Mouse (Mus musculus): ENCODE measurements around the gene Ppcs. TPM values are rescaled to one million over a fixed set of nuclear protein-coding genes. Genes with fewer than 3 reads are reported as not detected.

Ppcs gene
- polyA plus RNA-seq, 1 experiment, result 9.1 TPM

- TF ChIP-seq TCF12 (IDR thresholded peaks at IDR 0.05; ENCODE audit: insufficient read depth, poor library complexity, severe bottlenecking) (no peak), POLR2A (IDR thresholded peaks at IDR 0.05; ENCODE audit: insufficient read length, low read depth) (no peak), TCF3 (IDR thresholded peaks at IDR 0.05; ENCODE audit: insufficient read length, low read depth) (no peak), MYOD1 (IDR thresholded peaks at IDR 0.05; ENCODE audit: control insufficient read depth in 1 of 3, insufficient read length in 2 of 3, low read depth in 2 of 3) (no peak)
- no peak overlapping the region for H3ac ChIP-seq (ENCODE audit: control insufficient read depth, insufficient read length)
- no peak overlapping the region for H3K4me3 ChIP-seq
- no peaks in the 10 kb centered on the region for H3K27me3 ChIP-seq (ENCODE audit: control insufficient read depth, insufficient read depth, insufficient read length)
- no peaks in the 10 kb centered on the region for H3K36me3 ChIP-seq (ENCODE audit: control insufficient read depth, insufficient read depth)
- H3K4me2 ChIP-seq (ENCODE audit: low read depth), result no peak overlapping the region
- H3K79me2 ChIP-seq (ENCODE audit: control insufficient read depth, insufficient read depth), result no peaks in the 10 kb centered on the region
Measured at GRCm38 (mm10) chr4:119400896-119401295, 21.3 kb downstream of the Ppcs start.

DNA sequence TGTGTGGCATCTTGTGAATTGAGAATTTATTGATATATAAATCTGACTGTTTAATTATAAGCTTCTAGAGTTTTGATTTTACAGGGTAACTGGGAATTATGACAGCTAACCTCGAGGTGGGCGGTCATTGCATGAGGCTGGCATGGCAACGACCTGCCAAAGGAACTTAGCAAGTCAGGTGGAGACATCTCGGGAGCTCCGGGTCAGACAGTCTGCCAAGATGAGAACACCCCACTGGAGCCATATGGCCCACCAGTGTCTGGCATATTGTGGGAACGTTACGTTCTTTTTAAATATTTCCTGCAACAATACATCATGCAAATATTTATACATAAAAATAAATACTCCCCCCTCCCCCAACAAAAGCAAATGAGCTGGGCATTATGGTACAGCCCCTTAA is 23.5 kb downstream of the Ppcs start:
- H3K79me2 ChIP-seq (ENCODE audit: control insufficient read depth, insufficient read depth), result no peaks in the 10 kb centered on the region
- H3K4me2 ChIP-seq (ENCODE audit: low read depth), result no peak overlapping the region
- no peaks in the 10 kb centered on the region for H3K36me3 ChIP-seq (ENCODE audit: control insufficient read depth, insufficient read depth)
- TF ChIP-seq MYOG (IDR thresholded peaks at IDR 0.05; ENCODE audit: control insufficient read depth in 1 of 3, insufficient read depth in 1 of 3, insufficient read length in 2 of 3, low read depth in 2 of 3), result no peak
- no peak overlapping the region for H3ac ChIP-seq (ENCODE audit: control insufficient read depth, insufficient read length)
- H3K27me3 ChIP-seq (ENCODE audit: control insufficient read depth, insufficient read depth, insufficient read length), result no peaks in the 10 kb centered on the region
- no peak overlapping the region for H3K4me3 ChIP-seq

- no peaks in the 10 kb centered on the region for H3K79me2 ChIP-seq (ENCODE audit: control insufficient read depth, insufficient read depth)
- no peak for TF ChIP-seq MYOG (IDR thresholded peaks at IDR 0.05; ENCODE audit: control insufficient read depth in 1 of 3, insufficient read depth in 1 of 3, insufficient read length in 2 of 3, low read depth in 2 of 3)
- no peak for TF ChIP-seq MYOD1 (IDR thresholded peaks at IDR 0.05; ENCODE audit: control insufficient read depth in 1 of 3, insufficient read length in 2 of 3, low read depth in 2 of 3)
- no peak for TF ChIP-seq POLR2A (IDR thresholded peaks at IDR 0.05; ENCODE audit: insufficient read length, low read depth)
- TF ChIP-seq E2F4 (IDR thresholded peaks at IDR 0.05; ENCODE audit: insufficient read depth), result no peak
- TF ChIP-seq TCF3 (IDR thresholded peaks at IDR 0.05; ENCODE audit: insufficient read length, low read depth), result no peak
- TF ChIP-seq TCF12 (IDR thresholded peaks at IDR 0.05; ENCODE audit: insufficient read depth, poor library complexity, severe bottlenecking), result no peak
- TF ChIP-seq REST (IDR thresholded peaks at IDR 0.05; ENCODE audit: insufficient read depth, insufficient read length), result no peak
Measured at GRCm38 (mm10) chr4:119390369-119390768, 31.9 kb downstream of the Ppcs start.

DNA sequence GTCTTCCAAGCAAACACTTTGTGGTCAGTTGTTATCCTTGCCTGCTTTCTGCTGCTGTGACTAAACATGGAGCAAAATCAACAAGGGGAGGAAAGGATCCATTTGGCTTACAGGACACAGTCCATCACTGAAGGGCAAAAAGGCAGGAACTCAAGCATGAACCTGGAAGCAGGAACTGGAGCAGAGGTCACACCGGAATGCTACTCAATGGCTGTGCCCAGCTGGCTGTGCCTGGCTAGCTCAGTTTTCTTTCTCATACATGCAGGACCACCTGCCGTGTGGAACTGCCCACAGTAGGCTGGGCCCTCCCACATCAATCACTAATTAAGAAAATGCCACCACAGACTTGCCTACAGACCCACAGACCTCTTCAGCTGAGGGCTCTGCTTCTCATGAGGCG is 33.0 kb downstream of the Ppcs start:
- H3K36me3 ChIP-seq (ENCODE audit: control insufficient read depth, insufficient read depth), result no peaks in the 10 kb centered on the region
- TF ChIP-seq TCF3 (IDR thresholded peaks at IDR 0.05; ENCODE audit: insufficient read length, low read depth) (no peak), MYOG (IDR thresholded peaks at IDR 0.05; ENCODE audit: control insufficient read depth in 1 of 3, insufficient read depth in 1 of 3, insufficient read length in 2 of 3, low read depth in 2 of 3) (no peak), CEBPB (IDR thresholded peaks at IDR 0.05; ENCODE audit: insufficient read depth, poor library complexity, severe bottlenecking) (no peak), POLR2A (IDR thresholded peaks at IDR 0.05; ENCODE audit: insufficient read length, low read depth) (no peak), E2F4 (IDR thresholded peaks at IDR 0.05; ENCODE audit: insufficient read depth) (no peak), USF1 (IDR thresholded peaks at IDR 0.05; ENCODE audit: low read depth) (no peak), MAX (IDR thresholded peaks at IDR 0.05; ENCODE audit: low read depth) (no peak), MYOD1 (IDR thresholded peaks at IDR 0.05; ENCODE audit: control insufficient read depth in 1 of 3, insufficient read length in 2 of 3, low read depth in 2 of 3) (no peak), SRF (IDR thresholded peaks at IDR 0.05; ENCODE audit: control insufficient read depth, insufficient read length, low read depth) (no peak), POLR2AphosphoS2 (IDR thresholded peaks at IDR 0.05; ENCODE audit: insufficient read length, low read depth) (no peak), TCF12 (IDR thresholded peaks at IDR 0.05; ENCODE audit: insufficient read depth, poor library complexity, severe bottlenecking) (no peak), REST (IDR thresholded peaks at IDR 0.05; ENCODE audit: insufficient read depth, insufficient read length) (no peak)
- no peaks in the 10 kb centered on the region for H3K79me2 ChIP-seq (ENCODE audit: control insufficient read depth, insufficient read depth)
- H3ac ChIP-seq (ENCODE audit: control insufficient read depth, insufficient read length), result no peak overlapping the region
- H3K27me3 ChIP-seq (ENCODE audit: control insufficient read depth, insufficient read depth, insufficient read length), result peaks cover 6% of the 10 kb centered on the region
- H3K4me2 ChIP-seq (ENCODE audit: low read depth), result no peak overlapping the region
- H3K4me3 ChIP-seq, result no peak overlapping the region

More at GRCm38 (mm10) chr4:119390369-119390768, 31.9 kb downstream of the Ppcs start:
- no peak overlapping the region for H3K4me2 ChIP-seq (ENCODE audit: low read depth)
- no peaks in the 10 kb centered on the region for H3K36me3 ChIP-seq (ENCODE audit: control insufficient read depth, insufficient read depth)
- no peak overlapping the region for H3ac ChIP-seq (ENCODE audit: control insufficient read depth, insufficient read length)
- H3K27me3 ChIP-seq (ENCODE audit: control insufficient read depth, insufficient read depth, insufficient read length), result peaks cover 6% of the 10 kb centered on the region
- no peak overlapping the region for H3K4me3 ChIP-seq

DNA sequence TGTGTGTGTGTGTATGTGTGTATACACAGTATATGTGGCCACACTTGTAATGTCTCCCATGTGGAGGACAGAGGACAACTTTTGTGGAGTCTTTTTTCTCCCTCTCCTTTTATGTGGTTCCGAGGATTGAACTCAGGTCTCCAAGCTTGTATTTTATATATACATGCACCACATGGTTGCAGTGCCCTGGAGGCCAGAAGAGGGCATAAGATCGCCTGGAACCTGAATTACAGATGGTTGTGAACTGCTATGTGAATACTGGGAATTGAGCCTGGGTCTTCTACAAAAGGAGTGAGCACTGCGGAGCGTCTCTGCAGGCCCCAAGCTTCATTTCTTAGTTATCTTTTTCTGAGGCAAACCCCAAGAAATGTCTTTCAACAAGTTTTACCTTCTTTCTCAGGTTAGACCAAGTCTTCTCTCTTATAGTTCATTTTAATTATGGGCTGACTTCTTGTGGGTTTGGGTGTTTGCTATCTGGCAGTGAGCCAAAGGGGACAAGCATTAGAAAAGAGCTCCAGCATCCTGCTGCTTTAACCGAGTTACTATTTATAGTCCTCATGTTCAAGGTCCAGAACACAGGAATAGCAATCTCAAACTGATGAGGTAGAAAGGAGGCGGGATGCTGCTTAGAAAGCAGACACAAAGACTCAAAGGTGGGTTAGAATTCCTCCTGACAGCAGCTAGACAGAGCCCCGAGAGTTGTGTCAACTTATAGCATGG is 40.6 kb downstream of the Ppcs start:
- no peak overlapping the region for H3ac ChIP-seq (ENCODE audit: control insufficient read depth, insufficient read length)
- TF ChIP-seq POLR2AphosphoS2 (IDR thresholded peaks at IDR 0.05; ENCODE audit: insufficient read length, low read depth) (no peak), POLR2A (IDR thresholded peaks at IDR 0.05; ENCODE audit: insufficient read length, low read depth) (no peak), E2F4 (IDR thresholded peaks at IDR 0.05; ENCODE audit: insufficient read depth) (no peak), USF1 (IDR thresholded peaks at IDR 0.05; ENCODE audit: low read depth) (no peak), SRF (IDR thresholded peaks at IDR 0.05; ENCODE audit: control insufficient read depth, insufficient read length, low read depth) (no peak), MYOG (IDR thresholded peaks at IDR 0.05; ENCODE audit: control insufficient read depth in 1 of 3, insufficient read depth in 1 of 3, insufficient read length in 2 of 3, low read depth in 2 of 3) (no peak), REST (IDR thresholded peaks at IDR 0.05; ENCODE audit: insufficient read depth, insufficient read length) (no peak), CEBPB (IDR thresholded peaks at IDR 0.05; ENCODE audit: insufficient read depth, poor library complexity, severe bottlenecking) (no peak), TCF3 (IDR thresholded peaks at IDR 0.05; ENCODE audit: insufficient read length, low read depth) (no peak), TCF12 (IDR thresholded peaks at IDR 0.05; ENCODE audit: insufficient read depth, poor library complexity, severe bottlenecking) (no peak), MAX (IDR thresholded peaks at IDR 0.05; ENCODE audit: low read depth) (no peak), MYOD1 (IDR thresholded peaks at IDR 0.05; ENCODE audit: control insufficient read depth in 1 of 3, insufficient read length in 2 of 3, low read depth in 2 of 3) (no peak)
- H3K4me2 ChIP-seq (ENCODE audit: low read depth), result no peak overlapping the region
- no peaks in the 10 kb centered on the region for H3K79me2 ChIP-seq (ENCODE audit: control insufficient read depth, insufficient read depth)
- H3K27me3 ChIP-seq (ENCODE audit: control insufficient read depth, insufficient read depth, insufficient read length), result peaks cover 3% of the 10 kb centered on the region
- no peak overlapping the region for H3K4me3 ChIP-seq
- H3K36me3 ChIP-seq (ENCODE audit: control insufficient read depth, insufficient read depth), result no peaks in the 10 kb centered on the region
